Mouse (Mus musculus): ENCODE measurements at regions not wholly inside any gene's neighbourhood (a gene's known extent, or its start where the extent isn't known, plus 50 kb on each side); places are given as distances from the start of the nearest gene placed in this dataset.

DNA sequence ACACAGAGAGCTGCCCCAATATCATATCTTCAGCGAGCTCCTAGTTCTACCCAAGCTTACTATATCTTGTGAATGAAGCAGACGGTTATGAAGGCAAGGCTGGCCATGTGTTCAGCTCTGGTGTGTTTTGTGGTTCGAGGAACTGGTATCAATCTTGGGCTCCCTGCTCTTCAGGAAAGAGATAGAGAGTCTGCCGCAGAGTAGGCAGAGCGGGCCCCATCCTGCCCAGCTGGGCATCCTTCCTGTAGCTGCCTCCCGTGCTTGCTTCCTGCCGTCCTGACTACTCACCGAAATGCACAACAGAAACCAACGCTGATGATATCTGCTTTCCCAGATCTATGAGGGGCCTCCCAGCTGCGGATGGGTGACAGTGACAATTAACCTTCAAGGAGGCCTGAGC, 60.3 kb downstream of the Snrpe start:
- no peak overlapping the region for H3K27ac ChIP-seq (ENCODE audit: low read depth)
- H3K36me3 ChIP-seq (replicated peaks; ENCODE audit: control insufficient read depth, insufficient read depth, low read length), result no peaks in the 10 kb centered on the region
- no peak overlapping the region for H3K4me2 ChIP-seq (ENCODE audit: low read depth, low read length)
- no peaks in the 10 kb centered on the region for H3K27me3 ChIP-seq (ENCODE audit: control insufficient read depth, insufficient read depth, low read length)
- no peaks in the 10 kb centered on the region for H3K4me1 ChIP-seq (ENCODE audit: control insufficient read depth, insufficient read depth)
- H3K9me3 ChIP-seq (replicated peaks; ENCODE audit: control insufficient read depth, low read length), result 0 out of 2 replicates have a peak, but pooled peaks cover 4% of the 10 kb centered on the region
- DNase-seq (ENCODE audit: low spot score) (no peak), ATAC-seq (ENCODE audit: insufficient read depth, low read depth) (no peak)
- WGBS, result 57% methylated on average over 10 of the region's 10 CpGs
- no peak overlapping the region for H3K4me3 ChIP-seq (ENCODE audit: low read depth, low read length)
- H3K9ac ChIP-seq (replicated peaks; ENCODE audit: low read depth, low read length), result no peak overlapping the region
- TF ChIP-seq EP300 (IDR thresholded peaks at IDR 0.05; ENCODE audit: low read depth), result no peak
- TF ChIP-seq CTCF (IDR thresholded peaks at IDR 0.05; ENCODE audit: low read depth), result no peak

DNA sequence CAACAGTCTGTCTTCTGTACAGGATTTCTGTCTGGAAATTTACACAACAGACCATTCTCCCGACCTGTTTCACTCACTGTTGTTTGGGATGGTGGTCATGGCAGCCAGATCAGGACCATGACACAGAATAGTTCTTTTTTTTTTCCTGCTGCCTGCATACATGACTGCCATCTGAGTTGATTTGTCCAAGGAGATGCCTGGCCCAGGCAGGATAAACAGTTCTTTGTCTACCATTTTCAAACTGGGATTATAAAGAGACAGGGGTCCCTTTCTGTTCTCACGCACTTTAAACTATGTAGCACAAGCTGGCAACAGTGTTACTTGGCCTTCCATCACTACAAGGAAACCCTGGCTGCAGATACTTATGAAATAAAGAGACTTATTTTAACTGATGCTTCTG, 61.1 kb downstream of the Snrpe start:
- no peak for ATAC-seq (ENCODE audit: insufficient read depth, low read depth)

DNA sequence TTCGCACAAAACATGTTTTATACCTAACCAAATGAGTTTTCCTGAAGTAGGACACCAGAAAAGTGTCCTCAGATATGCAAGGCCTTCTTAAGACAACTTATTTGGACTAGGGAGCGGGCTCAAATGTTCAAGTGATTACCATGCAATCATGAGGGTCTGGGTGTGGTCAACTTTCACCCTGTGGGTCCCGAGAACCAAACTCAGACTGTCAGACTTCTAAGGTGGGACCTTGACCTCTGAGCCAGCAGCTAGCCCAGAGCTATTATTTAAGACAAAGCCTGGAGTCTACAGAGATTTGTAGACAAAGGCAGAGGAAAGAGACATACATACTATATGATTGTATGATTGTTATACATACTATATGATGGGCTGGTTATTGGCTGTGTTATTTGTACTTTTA, 62.5 kb downstream of the Snrpe start:
- H3K27me3 ChIP-seq (ENCODE audit: control insufficient read depth, insufficient read depth, low read length), result no peaks in the 10 kb centered on the region
- H3K4me3 ChIP-seq (ENCODE audit: low read depth, low read length), result no peak overlapping the region
- no peak for ATAC-seq (ENCODE audit: insufficient read depth, low read depth)
- H3K4me1 ChIP-seq (ENCODE audit: control insufficient read depth, insufficient read depth), result no peaks in the 10 kb centered on the region
- H3K27ac ChIP-seq (ENCODE audit: low read depth), result no peak overlapping the region
- H3K9ac ChIP-seq (replicated peaks; ENCODE audit: low read depth, low read length), result no peak overlapping the region
- no peak for DNase-seq (ENCODE audit: low spot score)
- 78% methylated on average over 3 of the region's 3 CpGs for WGBS
- no peaks in the 10 kb centered on the region for H3K36me3 ChIP-seq (replicated peaks; ENCODE audit: control insufficient read depth, insufficient read depth, low read length)
- TF ChIP-seq CTCF (IDR thresholded peaks at IDR 0.05; ENCODE audit: low read depth) (no peak), EP300 (IDR thresholded peaks at IDR 0.05; ENCODE audit: low read depth) (no peak)
- no peak overlapping the region for H3K4me2 ChIP-seq (ENCODE audit: low read depth, low read length)
- 0 out of 2 replicates have a peak, but pooled peaks cover under 1% of the 10 kb centered on the region for H3K9me3 ChIP-seq (replicated peaks; ENCODE audit: control insufficient read depth, low read length)

More for the DNA sequence above, 61.1 kb downstream of the Snrpe start:
- Histone ChIP-seq H3K9ac (replicated peaks; ENCODE audit: low read depth, low read length) (no peak overlapping the region), H3K27ac (ENCODE audit: low read depth) (no peak overlapping the region), H3K9me3 (replicated peaks; ENCODE audit: control insufficient read depth, low read length) (0 out of 2 replicates have a peak, but pooled peaks cover 4% of the 10 kb centered on the region), H3K4me2 (ENCODE audit: low read depth, low read length) (no peak overlapping the region), H3K27me3 (ENCODE audit: control insufficient read depth, insufficient read depth, low read length) (no peaks in the 10 kb centered on the region), H3K4me3 (ENCODE audit: low read depth, low read length) (no peak overlapping the region), H3K36me3 (replicated peaks; ENCODE audit: control insufficient read depth, insufficient read depth, low read length) (no peaks in the 10 kb centered on the region), H3K4me1 (ENCODE audit: control insufficient read depth, insufficient read depth) (no peaks in the 10 kb centered on the region)
- no peak for TF ChIP-seq EP300 (IDR thresholded peaks at IDR 0.05; ENCODE audit: low read depth)
- no peak for TF ChIP-seq CTCF (IDR thresholded peaks at IDR 0.05; ENCODE audit: low read depth)
- WGBS, result 59% methylated on average over 2 of the region's 2 CpGs
- no peak for DNase-seq (ENCODE audit: low spot score)

DNA sequence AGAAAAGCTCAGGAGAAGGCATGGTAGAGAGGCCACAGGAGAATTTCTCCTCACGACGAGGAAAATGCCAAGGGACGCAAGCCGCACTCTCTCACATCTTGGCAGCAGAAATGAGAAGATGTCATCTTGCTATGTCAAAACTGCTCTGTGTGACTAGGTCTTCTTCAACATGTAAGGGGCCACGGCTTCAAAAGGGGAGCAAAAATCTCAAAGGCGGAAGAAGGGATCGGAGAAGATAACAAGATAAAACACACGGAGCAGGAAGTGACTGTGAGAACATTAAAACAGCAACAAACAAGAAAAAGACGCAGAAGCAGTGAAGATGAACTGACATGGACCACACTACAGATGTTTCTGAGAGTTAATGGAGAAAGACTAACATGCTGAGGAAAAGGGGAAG, 65.1 kb downstream of the Snrpe start:
- DNase-seq (ENCODE audit: low spot score), result no peak
- WGBS, result 79% methylated on average over 9 of the region's 9 CpGs
- no peak for ATAC-seq (ENCODE audit: insufficient read depth, low read depth)

DNA sequence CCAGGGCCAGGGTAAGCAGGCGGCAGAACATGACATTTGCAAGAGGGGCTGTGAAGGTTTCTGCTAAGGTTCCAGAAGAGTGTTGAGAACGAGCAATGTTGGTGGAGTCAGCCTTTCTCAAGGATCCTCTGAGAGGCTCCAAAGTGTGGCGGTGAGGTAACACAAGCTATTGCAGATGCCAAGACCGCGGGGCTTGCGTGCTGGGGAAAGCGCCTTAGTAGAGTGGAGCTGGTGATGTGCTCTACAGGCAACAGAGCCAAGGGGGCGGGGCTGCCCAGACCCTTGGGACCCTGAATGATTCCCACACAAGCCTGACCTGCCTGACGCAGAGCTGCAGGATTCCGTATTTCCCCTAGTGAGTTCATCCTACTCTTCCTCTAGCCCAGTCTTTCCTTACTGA, 66.3 kb downstream of the Snrpe start:
- TF ChIP-seq CTCF (IDR thresholded peaks at IDR 0.05; ENCODE audit: low read depth) (no peak), EP300 (IDR thresholded peaks at IDR 0.05; ENCODE audit: low read depth) (no peak)
- Histone ChIP-seq H3K4me3 (ENCODE audit: low read depth, low read length) (no peak overlapping the region), H3K9me3 (replicated peaks; ENCODE audit: control insufficient read depth, low read length) (no peaks in the 10 kb centered on the region), H3K36me3 (replicated peaks; ENCODE audit: control insufficient read depth, insufficient read depth, low read length) (no peaks in the 10 kb centered on the region), H3K4me1 (ENCODE audit: control insufficient read depth, insufficient read depth) (no peaks in the 10 kb centered on the region), H3K27ac (ENCODE audit: low read depth) (no peak overlapping the region), H3K4me2 (ENCODE audit: low read depth, low read length) (no peak overlapping the region), H3K9ac (replicated peaks; ENCODE audit: low read depth, low read length) (no peak overlapping the region), H3K27me3 (ENCODE audit: control insufficient read depth, insufficient read depth, low read length) (no peaks in the 10 kb centered on the region)
- ATAC-seq (ENCODE audit: insufficient read depth, low read depth), result no peak
- no peak for DNase-seq (ENCODE audit: low spot score)
- WGBS, result 74% methylated on average over 10 of the region's 10 CpGs

More for the DNA sequence above, 65.1 kb downstream of the Snrpe start:
- Histone ChIP-seq H3K9ac (replicated peaks; ENCODE audit: low read depth, low read length) (no peak overlapping the region), H3K36me3 (replicated peaks; ENCODE audit: control insufficient read depth, insufficient read depth, low read length) (no peaks in the 10 kb centered on the region), H3K4me1 (ENCODE audit: control insufficient read depth, insufficient read depth) (no peaks in the 10 kb centered on the region), H3K4me3 (ENCODE audit: low read depth, low read length) (no peak overlapping the region), H3K27me3 (ENCODE audit: control insufficient read depth, insufficient read depth, low read length) (no peaks in the 10 kb centered on the region), H3K4me2 (ENCODE audit: low read depth, low read length) (no peak overlapping the region), H3K9me3 (replicated peaks; ENCODE audit: control insufficient read depth, low read length) (no peaks in the 10 kb centered on the region), H3K27ac (ENCODE audit: low read depth) (no peak overlapping the region)
- TF ChIP-seq EP300 (IDR thresholded peaks at IDR 0.05; ENCODE audit: low read depth), result no peak
- TF ChIP-seq CTCF (IDR thresholded peaks at IDR 0.05; ENCODE audit: low read depth), result no peak

DNA sequence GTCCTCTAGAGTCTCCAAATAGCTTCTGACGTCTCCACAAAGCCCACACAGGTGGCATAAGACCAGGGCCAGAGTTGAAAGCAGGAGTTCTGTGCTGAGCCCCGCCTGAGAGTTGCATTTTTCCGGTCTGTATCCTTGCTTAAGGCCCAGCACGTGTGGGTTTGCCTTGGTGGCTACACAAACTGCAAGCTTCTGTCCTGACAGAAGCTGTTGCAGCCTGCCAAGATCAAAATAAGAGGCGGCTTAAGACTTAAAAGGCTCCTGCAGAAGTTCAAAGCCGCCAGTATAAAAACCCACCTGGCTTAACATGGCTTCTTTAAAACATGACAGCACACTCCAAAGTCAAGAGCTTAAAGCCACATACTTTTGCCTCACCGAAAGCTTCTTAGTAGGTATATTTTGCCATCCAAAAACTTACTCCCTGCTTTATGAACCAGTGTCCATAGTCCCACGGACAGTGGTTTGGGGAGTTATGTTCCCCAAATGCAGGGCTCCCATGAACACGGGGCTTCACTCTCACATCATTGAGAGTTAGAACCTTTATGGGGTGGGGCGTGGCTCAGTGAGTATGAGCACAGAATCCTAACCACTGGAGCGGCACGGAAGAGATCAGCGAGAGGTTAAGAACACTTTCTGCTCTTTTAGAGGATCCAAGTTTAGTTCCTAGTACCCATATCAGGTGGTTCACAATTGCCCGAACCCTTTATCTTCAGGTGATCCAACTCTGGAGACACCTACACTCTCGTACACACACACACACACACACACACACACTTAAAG, 67.9 kb downstream of the Snrpe start:
- Histone ChIP-seq H3K9ac (replicated peaks; ENCODE audit: low read depth, low read length) (no peak overlapping the region), H3K4me1 (ENCODE audit: control insufficient read depth, insufficient read depth) (no peaks in the 10 kb centered on the region), H3K4me2 (ENCODE audit: low read depth, low read length) (no peak overlapping the region), H3K36me3 (replicated peaks; ENCODE audit: control insufficient read depth, insufficient read depth, low read length) (no peaks in the 10 kb centered on the region), H3K27ac (ENCODE audit: low read depth) (no peak overlapping the region), H3K4me3 (ENCODE audit: low read depth, low read length) (no peak overlapping the region), H3K27me3 (ENCODE audit: control insufficient read depth, insufficient read depth, low read length) (no peaks in the 10 kb centered on the region), H3K9me3 (replicated peaks; ENCODE audit: control insufficient read depth, low read length) (no peaks in the 10 kb centered on the region)
- 71% methylated on average over 15 of the region's 15 CpGs for WGBS
- DNase-seq (ENCODE audit: low spot score) (no peak), ATAC-seq (ENCODE audit: insufficient read depth, low read depth) (no peak)
- TF ChIP-seq EP300 (IDR thresholded peaks at IDR 0.05; ENCODE audit: low read depth) (no peak), CTCF (IDR thresholded peaks at IDR 0.05; ENCODE audit: low read depth) (no peak)
